Mouse (Mus musculus) heart, postnatal 10 days (tissue): ENCODE measurements around the gene Slc19a3. TPM values are rescaled to one million over a fixed set of nuclear protein-coding genes. Genes with fewer than 3 reads are reported as not detected.

Experiments used
- total RNA-seq, 2 experiments: library from RNA; stranded (reverse); gene quantifications; 2 replicates each; pipeline ENCODE4 v1.2.3; 2021

Slc19a3 gene
- total RNA-seq, 2 experiments from 2014 or later: 0.62 to 0.72 TPM

Other genes starting within 250 kb of the Slc19a3 start
- gene Agfg1, start 199.0 kb downstream of the Slc19a3 start, total RNA-seq: 10 to 100 TPM; 39.9 to 43.2 TPM
- gene A030005L19Rik, start 125.1 kb downstream of the Slc19a3 start, total RNA-seq: under 1 TPM in 1 of 2 experiments, not detected in 1; 0.34 TPM
- gene A030014E15Rik, start 113.5 kb downstream of the Slc19a3 start, total RNA-seq: not detected
- gene Gm6217, start 107.0 kb downstream of the Slc19a3 start, total RNA-seq: not detected
- not detected for gene A030003K21Rik, start 95.1 kb downstream of the Slc19a3 start, total RNA-seq
- not detected for gene Gm7544, start 82.4 kb downstream of the Slc19a3 start, total RNA-seq
- not detected for gene Gm47955, start 78.2 kb downstream of the Slc19a3 start, total RNA-seq
- gene Gm47959, start 37.9 kb downstream of the Slc19a3 start, total RNA-seq: not detected
- gene Krtap28-10, start 4.0 kb upstream of the Slc19a3 start, total RNA-seq: not detected
- gene Gm47969, start 6.5 kb upstream of the Slc19a3 start, total RNA-seq: not detected
- not detected for gene A030005K14Rik, start 20.9 kb upstream of the Slc19a3 start, total RNA-seq
- gene Krtap28-13, start 22.5 kb upstream of the Slc19a3 start, total RNA-seq: not detected
- gene Ccl20, start 78.3 kb upstream of the Slc19a3 start, total RNA-seq: not detected
- under 1 TPM in 1 of 2 experiments, not detected in 1; 0.20 TPM for gene Daw1, start 121.3 kb upstream of the Slc19a3 start, total RNA-seq